Mouse (Mus musculus) spleen, postnatal 14 days (tissue): Measurements from ENCODE around the gene Rspo1.

ENCODE experiments used
- DNase-seq, 2 experiments: peaks; one replicate each; pipeline ENCODE4 v3.0.0; 2021 to 2022; ENCODE audit warnings: low spot score in 2 of 2

The Rspo1 gene

GRCm38 (mm10) chr4:124972316-124972715, 13.9 kb upstream of the Rspo1 start:
- DNase-seq: no peak

- no peak for DNase-seq
Measured at GRCm38 (mm10) chr4:124973296-124973695, 12.9 kb upstream of the Rspo1 start.

GRCm38 (mm10) chr4:124978201-124978600, 8.0 kb upstream of the Rspo1 start:
- DNase-seq: no peak

- no peak for DNase-seq
Measured at GRCm38 (mm10) chr4:124983893-124984526, 2.2 kb upstream of the Rspo1 start.

- DNase-seq: no peak
Measured at GRCm38 (mm10) chr4:124984871-124985670, 1.2 kb upstream of the Rspo1 start.

- DNase-seq: no peak
Measured at GRCm38 (mm10) chr4:124986739-124987710, 795 bp downstream of the Rspo1 start.

GRCm38 (mm10) chr4:124987711-124988097, 1.5 kb downstream of the Rspo1 start:
- DNase-seq: no peak

- no peak for DNase-seq
Measured at GRCm38 (mm10) chr4:124988382-124988781, 2.2 kb downstream of the Rspo1 start.

GRCm38 (mm10) chr4:124989787-124990253, 3.6 kb downstream of the Rspo1 start:
- no peak for DNase-seq

- no peak for DNase-seq
Measured at GRCm38 (mm10) chr4:124990325-124990724, 4.1 kb downstream of the Rspo1 start.

GRCm38 (mm10) chr4:124997479-124998147, 11.4 kb downstream of the Rspo1 start:
- DNase-seq: no peak

- no peak for DNase-seq
Measured at GRCm38 (mm10) chr4:124999548-124999947, 13.3 kb downstream of the Rspo1 start.

- no peak for DNase-seq
Measured at GRCm38 (mm10) chr4:125002978-125003377, 16.7 kb downstream of the Rspo1 start.

- DNase-seq: no peak
Measured at GRCm38 (mm10) chr4:125004886-125005285, 18.7 kb downstream of the Rspo1 start.

GRCm38 (mm10) chr4:125007460-125007859, 21.2 kb downstream of the Rspo1 start:
- DNase-seq: no peak

- no peak for DNase-seq
Measured at GRCm38 (mm10) chr4:125008220-125008619, 22.0 kb downstream of the Rspo1 start.

- no peak for DNase-seq
Measured at GRCm38 (mm10) chr4:125008712-125009111, 22.5 kb downstream of the Rspo1 start.

- DNase-seq: no peak
Measured at GRCm38 (mm10) chr4:125015806-125016635, 29.8 kb downstream of the Rspo1 start, which contains the start of gene Gnl2. Gene Gnl2, plus strand, starts transcription at chr4:125016585.

GRCm38 (mm10) chr4:125017431-125017830, 31.2 kb downstream of the Rspo1 start:
- no peak for DNase-seq

GRCm38 (mm10) chr4:125020780-125021538, 34.7 kb downstream of the Rspo1 start:
- DNase-seq: no peak
